Mouse (Mus musculus): ENCODE measurements around the gene Hykk. TPM values are rescaled to one million over a fixed set of nuclear protein-coding genes. Genes with fewer than 3 reads are reported as not detected.

Hykk gene
- polyA plus RNA-seq, 1 experiment, result 0.01 TPM

DNA sequence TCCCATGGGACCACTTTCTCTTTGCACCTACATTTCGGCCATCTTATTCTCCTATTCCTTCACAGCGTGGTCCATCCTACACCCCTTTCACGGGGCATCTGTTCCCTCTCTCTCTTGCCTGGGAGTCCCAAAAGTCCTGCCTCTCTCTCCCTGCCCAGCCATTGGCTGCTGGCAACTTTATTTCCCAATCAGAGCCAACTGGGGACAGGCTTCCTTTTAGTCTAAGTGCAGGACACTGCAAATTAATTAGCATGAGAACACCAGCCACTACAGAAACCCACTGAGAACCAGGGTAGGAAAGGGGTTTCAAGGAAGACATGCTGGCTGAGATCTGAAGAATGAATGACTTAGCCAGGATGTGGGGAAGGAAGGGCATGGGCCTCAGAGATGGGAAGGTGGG lies 77.3 kb downstream of the Hykk start:
- Histone ChIP-seq H3K36me3 (ENCODE audit: control insufficient read depth) (no peaks in the 10 kb centered on the region), H3K4me1 (ENCODE audit: control insufficient read depth) (peaks cover 6% of the 10 kb centered on the region), H3K9me3 (ENCODE audit: control insufficient read depth, low read length) (no peaks in the 10 kb centered on the region), H3K27me3 (ENCODE audit: control insufficient read depth) (peaks cover 7% of the 10 kb centered on the region), H3K4me3 (replicated peaks) (no peak overlapping the region)
- TF ChIP-seq TAL1 (IDR thresholded peaks at IDR 0.05; ENCODE audit: low read length), result no peak
- no peak for TF ChIP-seq GATA1 (IDR thresholded peaks at IDR 0.05; ENCODE audit: low read length)

- Histone ChIP-seq H3K4me3 (replicated peaks) (no peak overlapping the region), H3K36me3 (ENCODE audit: control insufficient read depth) (no peaks in the 10 kb centered on the region), H3K4me1 (ENCODE audit: control insufficient read depth) (peaks cover 6% of the 10 kb centered on the region), H3K9me3 (ENCODE audit: control insufficient read depth, low read length) (no peaks in the 10 kb centered on the region), H3K27me3 (ENCODE audit: control insufficient read depth) (peaks cover 7% of the 10 kb centered on the region)
- no peak for TF ChIP-seq GATA1 (IDR thresholded peaks at IDR 0.05; ENCODE audit: low read length)
These were observed 78.6 kb downstream of the Hykk start for GRCm38 (mm10) chr9:54995645-54996044.

Other genes with a start within 250 kb of the Hykk start
- 7.7 and 8.4 TPM in 2 replicates for gene Dnaja4, start 218.4 kb upstream of the Hykk start, polyA plus RNA-seq (2012)
- gene Wdr61, start 182.8 kb upstream of the Hykk start, polyA plus RNA-seq (2012), result 1.2 and 2.7 TPM in 2 replicates
- not detected in 2 replicates for gene Crabp1, start 152.5 kb upstream of the Hykk start, polyA plus RNA-seq (2012)
- gene Ireb2, start 53.5 kb upstream of the Hykk start, polyA plus RNA-seq (2012), result 0.06 and 0.08 TPM in 2 replicates
- 0.87 and 1.2 TPM in 2 replicates for gene Psma4, start 33.5 kb downstream of the Hykk start, polyA plus RNA-seq (2012)
- not detected in 2 replicates for gene AY074887, start 33.7 kb downstream of the Hykk start, polyA plus RNA-seq (2012)
- gene Chrna5, start 63.6 kb downstream of the Hykk start, polyA plus RNA-seq (2012), result not detected in 2 replicates
- gene Chrna3, start 109.3 kb downstream of the Hykk start, polyA plus RNA-seq (2012), result not detected in 2 replicates
- gene Chrnb4, start 131.5 kb downstream of the Hykk start, polyA plus RNA-seq (2012), result not detected in 2 replicates
- 0.69 and 1.1 TPM in 2 replicates for gene Ube2q2, start 231.6 kb downstream of the Hykk start, polyA plus RNA-seq (2012)